Mouse (Mus musculus) lung, postnatal 10 days (tissue): ENCODE data around the gene Sncg.
"Not testable (repeated sequence)": the region's sequence is repeated elsewhere in the genome, so short reads cannot be mapped to it uniquely, and the experiment has no call there.

Experiments used
- DNase-seq: peaks from one replicate; pipeline ENCODE4 v3.0.0; 2021

The Sncg gene

GRCm38 (mm10) chr14:34374577-34374976 is at the start of gene Sncg:
TSS of gene Sncg (minus strand) at chr14:34374789.
- DNase-seq, result peak; percentile 20

GRCm38 (mm10) chr14:34421078-34421477 is 46.5 kb upstream of the Sncg start:
- no peak for DNase-seq

- no peak for DNase-seq
Measured at GRCm38 (mm10) chr14:34417501-34417900, 42.9 kb upstream of the Sncg start.

- DNase-seq, result not testable (repeated sequence)
Measured at GRCm38 (mm10) chr14:34416946-34417345, 42.4 kb upstream of the Sncg start.

GRCm38 (mm10) chr14:34412164-34412896 is 37.7 kb upstream of the Sncg start:
- no peak for DNase-seq

GRCm38 (mm10) chr14:34410716-34411115 is 36.1 kb upstream of the Sncg start:
- no peak for DNase-seq

- DNase-seq, result no peak
Measured at GRCm38 (mm10) chr14:34403424-34403823, 28.8 kb upstream of the Sncg start.

- DNase-seq, result peak; percentile 10
Measured at GRCm38 (mm10) chr14:34402871-34403270, 28.3 kb upstream of the Sncg start.

GRCm38 (mm10) chr14:34401135-34401534 is 26.5 kb upstream of the Sncg start:
- peak; percentile 84 for DNase-seq

- DNase-seq, result no peak
Measured at GRCm38 (mm10) chr14:34400021-34400420, 25.4 kb upstream of the Sncg start.

- DNase-seq, result no peak
Measured at GRCm38 (mm10) chr14:34399301-34399700, 24.7 kb upstream of the Sncg start.

GRCm38 (mm10) chr14:34398901-34399300 is 24.3 kb upstream of the Sncg start:
- DNase-seq, result no peak

GRCm38 (mm10) chr14:34397871-34398270 is 23.3 kb upstream of the Sncg start:
- DNase-seq, result no peak

GRCm38 (mm10) chr14:34393295-34393694 is 18.7 kb upstream of the Sncg start:
- no peak for DNase-seq

- no peak for DNase-seq
Measured at GRCm38 (mm10) chr14:34382921-34383704, 8.5 kb upstream of the Sncg start.

- peak; percentile 26 for DNase-seq
Measured at GRCm38 (mm10) chr14:34378560-34379331, 4.2 kb upstream of the Sncg start.

GRCm38 (mm10) chr14:34377121-34377520 is 2.5 kb upstream of the Sncg start:
- DNase-seq, result no peak

- DNase-seq, result no peak
Measured at GRCm38 (mm10) chr14:34375941-34376340, 1.4 kb upstream of the Sncg start.

GRCm38 (mm10) chr14:34375415-34375904 is 871 bp upstream of the Sncg start, which contains the start of gene Mmrn2:
TSS of gene Mmrn2 (plus strand) at chr14:34375465.
- no peak for DNase-seq

GRCm38 (mm10) chr14:34373581-34373980 is 1.0 kb downstream of the Sncg start:
- no peak for DNase-seq

GRCm38 (mm10) chr14:34372646-34373045 is 1.9 kb downstream of the Sncg start:
- DNase-seq, result peak; percentile 78

- DNase-seq, result no peak
Measured at GRCm38 (mm10) chr14:34371763-34372162, 2.8 kb downstream of the Sncg start.

- DNase-seq, result no peak
Measured at GRCm38 (mm10) chr14:34370921-34371320, 3.7 kb downstream of the Sncg start.
